Mouse (Mus musculus): ENCODE results near the gene Safb.

The Safb gene

GRCm38 (mm10) chr17:56561866-56562265 is 22.8 kb upstream of the Safb start:
- no peak for DNase-seq

- DNase-seq: no peak
Observed at GRCm38 (mm10) chr17:56566293-56566692, 18.3 kb upstream of the Safb start.

GRCm38 (mm10) chr17:56566918-56567317 is 17.7 kb upstream of the Safb start:
- no peak for DNase-seq

GRCm38 (mm10) chr17:56567370-56567769 is 17.3 kb upstream of the Safb start:
- no peak for DNase-seq

GRCm38 (mm10) chr17:56570287-56570686 is 14.3 kb upstream of the Safb start:
- no peak for DNase-seq

- DNase-seq: no peak
Observed at GRCm38 (mm10) chr17:56572154-56572553, 12.5 kb upstream of the Safb start.

- DNase-seq: no peak
Observed at GRCm38 (mm10) chr17:56572939-56573338, 11.7 kb upstream of the Safb start.

GRCm38 (mm10) chr17:56583071-56583470 is 1.6 kb upstream of the Safb start:
- no peak for DNase-seq

- DNase-seq: peak; percentile 20
Observed at GRCm38 (mm10) chr17:56583611-56584256, 891 bp upstream of the Safb start.

- DNase-seq: no peak
Observed at GRCm38 (mm10) chr17:56585171-56585821, 671 bp downstream of the Safb start.

GRCm38 (mm10) chr17:56587773-56588172 is 3.1 kb downstream of the Safb start:
- DNase-seq: no peak

GRCm38 (mm10) chr17:56588921-56589320 is 4.3 kb downstream of the Safb start:
- no peak for DNase-seq

- no peak for DNase-seq
Observed at GRCm38 (mm10) chr17:56592553-56592952, 7.9 kb downstream of the Safb start.

- no peak for DNase-seq
Observed at GRCm38 (mm10) chr17:56593527-56594271, 9.1 kb downstream of the Safb start.

GRCm38 (mm10) chr17:56603186-56604069 is 18.8 kb downstream of the Safb start:
- no peak for DNase-seq

- DNase-seq: no peak
Observed at GRCm38 (mm10) chr17:56604070-56604380, 19.4 kb downstream of the Safb start.

GRCm38 (mm10) chr17:56604422-56604821 is 19.8 kb downstream of the Safb start:
- DNase-seq: no peak

- no peak for DNase-seq
Observed at GRCm38 (mm10) chr17:56605431-56605830, 20.8 kb downstream of the Safb start.

- DNase-seq: no peak
Observed at GRCm38 (mm10) chr17:56607521-56608062, 23.0 kb downstream of the Safb start.

- DNase-seq: no peak
Observed at GRCm38 (mm10) chr17:56608699-56609098, 24.1 kb downstream of the Safb start.

- peak; percentile 98 for DNase-seq
Observed at GRCm38 (mm10) chr17:56609452-56610171, 25.0 kb downstream of the Safb start, which contains the start of gene 2410015M20Rik. Gene 2410015M20Rik, minus strand, starts transcription at chr17:56609771.

- no peak for DNase-seq
Observed at GRCm38 (mm10) chr17:56611323-56611722, 26.7 kb downstream of the Safb start.
